Mouse (Mus musculus) olfactory bulb, adult 2 months (tissue): ENCODE data around the gene Cib1.

Experiments used
- CTCF ChIP-seq: fragments of 200-500 bp; IDR thresholded peaks from 2 replicates; pipeline ENCODE4 v1.5.1; 2012; ENCODE audit warnings: low read depth, mild to moderate bottlenecking, low read length, moderate library complexity; ENCODE audit not compliant: insufficient read depth
- POLR2A ChIP-seq: fragments of 200-500 bp; IDR thresholded peaks from 2 replicates; pipeline ENCODE4 v1.6.1; 2012; ENCODE audit warnings: mild to moderate bottlenecking, low read depth, low read length, moderate library complexity; ENCODE audit not compliant: insufficient read depth

DNA sequence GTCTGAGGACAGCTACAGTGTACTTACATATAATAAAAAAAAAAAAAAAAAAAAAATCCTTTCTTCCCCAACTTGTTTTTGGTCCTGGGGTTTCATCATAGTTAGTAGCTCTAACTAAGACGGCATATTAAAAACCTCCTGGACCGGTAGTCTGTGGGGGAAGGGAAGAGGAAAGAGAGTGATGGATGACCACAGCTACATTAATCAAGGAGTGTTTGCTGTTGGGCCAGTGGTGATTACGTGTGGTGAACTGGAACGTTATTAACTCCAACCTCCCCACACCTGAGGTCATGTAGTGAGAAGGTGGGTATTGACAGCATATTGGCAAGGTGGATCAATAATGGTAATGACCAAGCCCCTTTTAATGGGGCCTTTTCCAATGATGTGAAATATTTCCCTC lies 48.1 kb downstream of the Cib1 start:
- TF ChIP-seq POLR2A (no peak), CTCF (no peak)
